Mouse (Mus musculus): ENCODE results near the gene Tbc1d24.

DNA sequence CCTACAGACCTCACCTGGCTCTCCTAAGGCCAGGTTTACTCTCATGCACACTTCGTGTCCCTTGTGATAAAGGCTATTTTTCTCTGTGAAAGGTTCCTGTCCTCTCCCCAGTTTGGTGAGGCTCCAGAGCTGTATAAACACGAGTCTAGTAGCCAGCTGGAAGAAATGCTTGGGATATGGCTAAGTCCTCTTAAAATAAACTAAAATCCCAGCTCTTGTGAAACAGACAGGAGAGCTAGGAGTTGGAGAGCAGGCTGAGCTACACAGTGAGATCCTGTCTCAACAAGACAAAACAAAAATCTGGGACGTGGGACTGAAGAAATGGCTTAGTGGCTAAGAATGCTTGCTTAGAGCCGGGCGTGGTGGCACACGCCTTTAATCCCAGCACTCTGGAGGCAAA is 7.8 kb upstream of the Tbc1d24 start:
- TF ChIP-seq EP300 (IDR thresholded peaks at IDR 0.05), result no peak
- no peak for TF ChIP-seq CTCF (IDR thresholded peaks at IDR 0.05)

All from lung, postnatal 0 days (tissue).